Mouse (Mus musculus) CH12.LX (cell line): ENCODE data around the gene Myod1. TPM values are rescaled to one million over a fixed set of nuclear protein-coding genes. Genes with fewer than 3 reads are reported as not detected.

Experiments
- DNase-seq: peaks from one replicate; pipeline ENCODE4 v3.0.0-alpha.2; 2013; ENCODE audit errors: extremely low read depth
- H3K27ac ChIP-seq: 2 replicates; pipeline ENCODE4 v1.5.1; 2012; ENCODE audit warnings: low read depth, mild to moderate bottlenecking, control low read depth, moderate library complexity; ENCODE audit not compliant: insufficient read depth
- H3K27me3 ChIP-seq: replicated peaks from 2 replicates; pipeline ENCODE3; 2012; ENCODE audit warnings: inconsistent platforms
- H3K36me3 ChIP-seq, 2 experiments: replicated peaks in 1 of 2; 2 replicates each; pipeline versions ENCODE3 to v1.6.1; 2012; ENCODE audit warnings: inconsistent platforms in 1 of 2, low read length in 1 of 2, mild to moderate bottlenecking in 1 of 2, mixed read lengths in 1 of 2, moderate library complexity in 1 of 2; ENCODE audit not compliant: control insufficient read depth in 1 of 2, insufficient read depth in 1 of 2
- H3K4me1 ChIP-seq, 2 experiments: 2 replicates each; pipeline ENCODE4 v1.6.1; 2012; ENCODE audit warnings: inconsistent platforms in 1 of 2, moderate library complexity in 1 of 2; ENCODE audit not compliant: insufficient read depth in 2 of 2, control insufficient read depth in 1 of 2
- H3K4me2 ChIP-seq: 2 replicates; pipeline ENCODE4 v1.6.1; 2012; ENCODE audit warnings: low read depth, mild to moderate bottlenecking, control low read depth; ENCODE audit not compliant: poor library complexity, insufficient read depth, severe bottlenecking
- H3K4me3 ChIP-seq, 3 experiments: fragments of 150-350 bp in 1 of 3; sonication (generic) in 1 of 3; replicated peaks in 1 of 3; 2 replicates each; pipeline versions ENCODE3 to v1.5.1; 2011 to 2012; ENCODE audit warnings: low read depth in 2 of 3, low read length in 2 of 3, mild to moderate bottlenecking in 2 of 3, moderate library complexity in 2 of 3, control low read depth in 1 of 3, improper control_type of control experiment in 1 of 3, inconsistent platforms in 1 of 3, mixed read lengths in 1 of 3; ENCODE audit not compliant: poor library complexity in 1 of 3
- H3K79me2 ChIP-seq: replicated peaks from 2 replicates; pipeline ENCODE4 v1.6.1; 2012; ENCODE audit warnings: mild to moderate bottlenecking, moderate library complexity; ENCODE audit not compliant: control insufficient read depth, poor library complexity, insufficient read depth, severe bottlenecking; ENCODE audit errors: extremely low read depth
- H3K9ac ChIP-seq: 2 replicates; pipeline ENCODE4 v1.6.1; 2012; ENCODE audit warnings: low read depth, mild to moderate bottlenecking, control low read depth, moderate library complexity; ENCODE audit not compliant: insufficient read depth
- H3K9me3 ChIP-seq: replicated peaks from 2 replicates; pipeline ENCODE3; 2012; ENCODE audit warnings: low read length, inconsistent platforms, mixed read lengths
- BHLHE40 ChIP-seq: IDR thresholded peaks from 2 replicates; pipeline ENCODE4 v1.6.1; 2011; ENCODE audit warnings: mild to moderate bottlenecking, low read depth, low read length, improper control_type of control experiment
- CTCF ChIP-seq, 2 experiments: IDR thresholded peaks in 1 of 2; conservative IDR thresholded peaks in 1 of 2; 2 replicates each; pipeline ENCODE4 v1.5.1; 2011 to 2012; ENCODE audit warnings: low read depth in 2 of 2, low read length in 2 of 2, improper control_type of control experiment in 1 of 2, inconsistent platforms in 1 of 2, mild to moderate bottlenecking in 1 of 2, moderate library complexity in 1 of 2
- ELF1 ChIP-seq: IDR thresholded peaks from 2 replicates; pipeline ENCODE4 v1.6.1; 2014; ENCODE audit warnings: low read depth, mild to moderate bottlenecking, inconsistent platforms, low read length, improper control_type of control experiment
- EP300 ChIP-seq: IDR thresholded peaks from 2 replicates; pipeline ENCODE4 v1.6.1; 2011; ENCODE audit warnings: low read length, improper control_type of control experiment
- ETS1 ChIP-seq: conservative IDR thresholded peaks from 2 replicates; pipeline ENCODE4 v1.6.1; 2012; ENCODE audit warnings: low read depth, mild to moderate bottlenecking, inconsistent platforms, low read length, improper control_type of control experiment, moderate library complexity
- IRF4 ChIP-seq: IDR thresholded peaks from 2 replicates; pipeline ENCODE4 v1.6.1; 2014; ENCODE audit warnings: low read depth, mild to moderate bottlenecking, inconsistent platforms, low read length, improper control_type of control experiment
- JUND ChIP-seq: conservative IDR thresholded peaks from 2 replicates; pipeline ENCODE4 v1.6.1; 2011; ENCODE audit warnings: low read depth, low read length, improper control_type of control experiment
- KAT2A ChIP-seq: IDR thresholded peaks from 2 replicates; pipeline ENCODE4 v1.6.1; 2012; ENCODE audit warnings: low read length, improper control_type of control experiment, inconsistent platforms; ENCODE audit not compliant: insufficient replicate concordance
- MAFK ChIP-seq: IDR thresholded peaks from 2 replicates; pipeline ENCODE4 v1.6.1; 2011; ENCODE audit warnings: low read length, improper control_type of control experiment; ENCODE audit not compliant: insufficient replicate concordance
- MEF2A ChIP-seq: IDR thresholded peaks from 2 replicates; pipeline ENCODE4 v1.6.1; 2014; ENCODE audit warnings: low read depth, mild to moderate bottlenecking, inconsistent platforms, low read length, improper control_type of control experiment, borderline replicate concordance
- POLR2A ChIP-seq: IDR thresholded peaks from 2 replicates; pipeline ENCODE4 v1.6.1; 2011; ENCODE audit warnings: low read depth, mild to moderate bottlenecking, improper control_type of control experiment, low read length
- RCOR1 ChIP-seq: conservative IDR thresholded peaks from 2 replicates; pipeline ENCODE4 v1.6.1; 2012; ENCODE audit warnings: low read depth, mild to moderate bottlenecking, inconsistent platforms, low read length, improper control_type of control experiment
- TCF12 ChIP-seq: IDR thresholded peaks from 2 replicates; pipeline ENCODE4 v1.6.1; 2014; ENCODE audit warnings: low read depth, mild to moderate bottlenecking, inconsistent platforms, low read length, improper control_type of control experiment
- UBTF ChIP-seq: IDR thresholded peaks from 2 replicates; pipeline ENCODE4 v1.6.1; 2012; ENCODE audit warnings: low read depth, mild to moderate bottlenecking, inconsistent platforms, low read length, improper control_type of control experiment, moderate library complexity
- USF1 ChIP-seq: IDR thresholded peaks from 2 replicates; pipeline ENCODE4 v1.6.1; 2014; ENCODE audit warnings: low read depth, mild to moderate bottlenecking, inconsistent platforms, low read length, improper control_type of control experiment
- USF2 ChIP-seq: conservative IDR thresholded peaks from 2 replicates; pipeline ENCODE4 v1.6.1; 2011; ENCODE audit warnings: low read depth, low read length, improper control_type of control experiment
- ZC3H11A ChIP-seq: IDR thresholded peaks from 2 replicates; pipeline ENCODE4 v1.6.1; 2012; ENCODE audit warnings: low read depth, mild to moderate bottlenecking, inconsistent platforms, low read length, improper control_type of control experiment
- ZKSCAN1 ChIP-seq: IDR thresholded peaks from 2 replicates; pipeline ENCODE4 v1.6.1; 2012; ENCODE audit warnings: low read depth, inconsistent platforms, low read length, improper control_type of control experiment, borderline replicate concordance
- ZMIZ1 ChIP-seq: IDR thresholded peaks from 2 replicates; pipeline ENCODE4 v1.6.1; 2012; ENCODE audit warnings: low read depth, mild to moderate bottlenecking, inconsistent platforms, low read length, improper control_type of control experiment
- dilution Hi-C: fragments of 300-500 bp; cut with MboI; formaldehyde crosslinking; loops from 2 replicates; pipeline ENCODE4 v1.14.3; 2020; ENCODE audit warnings: low sequenced_read_pairs; ENCODE audit not compliant: extremely low pct_unique_long_range_greater_than_20kb, extremely low pct_ligation_motif_present
- in situ Hi-C: fragments of 300-500 bp; cut with MboI; formaldehyde crosslinking; loops from 3 replicates; pipeline ENCODE4 v1.14.3; 2019; ENCODE audit warnings: low sequenced_read_pairs, low pct_ligation_motif_present, low pct_unique_long_range_greater_than_20kb, mixed read lengths
- polyA plus RNA-seq: library from polyadenylated mRNA; unstranded; fragments of >175 nt; gene quantifications from 2 replicates; pipeline ENCODE4 v1.2.1, GENCODE M21; 2012; ENCODE audit warnings: low read depth; ENCODE audit not compliant: insufficient read length
- total RNA-seq, 2 experiments: library from RNA; depleted of rRNA; stranded (reverse); fragments of 300-350 nt in 1 of 2; fragments of >200 nt in 1 of 2; gene quantifications; 2 replicates each; pipeline ENCODE4 v1.2.3; 2012 to 2014

The Myod1 gene
- total and polyA plus RNA-seq, 3 experiments, result not detected

DNA sequence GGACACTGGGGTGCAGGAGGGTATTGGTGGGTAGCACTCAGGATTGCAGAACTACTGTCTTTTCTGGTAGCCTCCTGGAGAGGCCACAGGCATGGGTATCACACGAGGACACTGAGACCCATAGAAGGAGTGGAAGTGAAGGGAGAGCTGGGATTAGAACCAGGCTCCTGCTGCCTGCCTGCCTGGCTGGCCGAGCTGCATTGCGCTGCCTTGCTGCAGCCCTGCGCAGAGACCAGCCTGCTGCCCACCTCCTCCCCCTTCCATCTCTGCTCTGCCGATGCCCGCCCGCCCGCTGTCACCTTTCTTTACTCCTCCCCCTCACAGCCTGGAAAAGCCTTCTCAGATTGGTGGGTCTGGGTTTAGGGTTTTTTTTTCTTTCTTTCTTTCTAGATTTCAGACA is 24.1 kb downstream of the Myod1 start:
- H3K27me3 ChIP-seq, result no peaks in the 10 kb centered on the region
- H3K4me1 ChIP-seq, result peaks cover 10 to 45% of the 10 kb centered on the region in 2 experiments
- no peak for TF ChIP-seq CTCF (conservative IDR thresholded peaks at IDR 0.05 in 1 of 2, IDR thresholded peaks at IDR 0.05 in 1 of 2; ENCODE audit: low read depth in 2 of 2, low read length in 2 of 2)
- TF ChIP-seq BHLHE40, result no peak
- no peak for TF ChIP-seq MAFK
- no peak for TF ChIP-seq ELF1
- TF ChIP-seq, all 38 proteins: peak for 0
- dilution Hi-C loops (no loop called here), in situ Hi-C loops (loop anchor here (10.0 kb wide), 1 partner anchor 144 kb away; no protein-coding TSS in a partner anchor)
- no peak overlapping the region for H3K4me3 ChIP-seq
- no peak overlapping the region for H3K4me2 ChIP-seq
- H3K36me3 ChIP-seq, result peaks cover 0 to 5% of the 10 kb centered on the region in 2 experiments
- no peaks in the 10 kb centered on the region for H3K79me2 ChIP-seq
- peaks cover 23% of the 10 kb centered on the region for H3K9me3 ChIP-seq
- H3K27ac ChIP-seq, result no peak overlapping the region
- H3K9ac ChIP-seq, result no peak overlapping the region
- no peak for DNase-seq

DNA sequence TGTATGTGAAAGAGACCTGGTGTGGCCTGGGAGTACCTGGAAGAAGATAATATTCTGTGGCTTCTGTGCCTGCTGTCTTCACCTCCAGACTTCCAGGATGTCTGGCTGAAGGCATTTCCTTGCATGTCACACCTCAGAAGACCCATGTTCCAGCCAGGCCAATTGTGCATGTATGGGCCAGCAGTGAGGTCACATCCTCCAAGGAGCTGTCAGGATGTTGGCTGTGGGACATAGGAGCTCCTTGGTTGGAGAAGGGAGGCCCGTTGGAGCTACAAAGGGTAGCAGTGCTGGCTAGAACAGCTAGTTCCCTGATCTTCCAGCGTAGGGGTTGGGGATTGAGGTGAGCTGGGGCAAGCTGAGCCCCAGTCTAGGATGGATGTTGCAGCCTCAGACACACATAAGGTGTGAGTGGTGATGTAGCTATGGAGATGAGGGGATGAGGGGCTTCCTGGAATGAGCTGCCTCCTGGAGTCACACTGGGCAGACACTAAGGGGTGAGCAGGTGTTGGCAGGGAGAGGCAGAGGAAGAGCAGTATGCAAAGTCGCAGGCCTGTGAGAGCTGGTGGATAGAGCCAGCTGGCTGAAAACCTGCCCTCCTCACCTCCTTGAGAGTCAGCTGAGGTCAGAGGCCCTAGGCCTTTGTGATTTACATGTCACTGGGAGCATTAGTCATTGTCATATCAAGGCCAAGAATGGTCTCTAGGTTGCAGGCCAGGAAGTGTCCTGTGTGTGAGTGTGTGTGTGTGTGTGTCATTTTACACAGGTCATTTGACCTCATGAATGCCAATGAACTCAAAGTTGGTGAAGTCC is 25.3 kb downstream of the Myod1 start:
- TF ChIP-seq ETS1 (peak; percentile 83), MEF2A (peak; percentile 16; the same call in 1 of the 2 replicates), EP300 (peak; percentile 30; the same call in 1 of the 2 replicates), IRF4 (no peak), BHLHE40 (peak; percentile 33), ZC3H11A (no peak), ZKSCAN1 (no peak), POLR2A (no peak), CTCF (conservative IDR thresholded peaks at IDR 0.05 in 1 of 2, IDR thresholded peaks at IDR 0.05 in 1 of 2; ENCODE audit: low read depth in 2 of 2, low read length in 2 of 2) (no peak), TCF12 (peak; percentile 48; the same call in 1 of the 2 replicates), RCOR1 (no peak), USF2 (no peak), KAT2A (no peak), UBTF (no peak), JUND (no peak), ZMIZ1 (no peak), USF1 (no peak)
- no peaks in the 10 kb centered on the region for H3K27me3 ChIP-seq
- in situ Hi-C loops, result loop anchor here (10.0 kb wide), 1 partner anchor 143 kb away; no protein-coding TSS in a partner anchor

More for the DNA sequence above, 25.3 kb downstream of the Myod1 start:
- Histone ChIP-seq H3K4me2 (no peak overlapping the region), H3K9ac (no peak overlapping the region), H3K4me1 (peaks cover 10 to 45% of the 10 kb centered on the region in 2 experiments), H3K4me3 (no peak overlapping the region), H3K36me3 (peaks cover 0 to 5% of the 10 kb centered on the region in 2 experiments), H3K9me3 (peaks cover 16% of the 10 kb centered on the region), H3K79me2 (no peaks in the 10 kb centered on the region), H3K27ac (0 out of 2 replicates have a peak overlapping the region, but pooled peaks have one; percentile 15)
- DNase-seq, result peak; percentile 68
- dilution Hi-C loops, result no loop called here
